Mouse (Mus musculus): Measurements from ENCODE around the gene Aoc3.
"Not testable (repeated sequence)": the region's sequence is repeated elsewhere in the genome, so short reads cannot be mapped to it uniquely, and the experiment has no call there.

Gene Aoc3

DNA sequence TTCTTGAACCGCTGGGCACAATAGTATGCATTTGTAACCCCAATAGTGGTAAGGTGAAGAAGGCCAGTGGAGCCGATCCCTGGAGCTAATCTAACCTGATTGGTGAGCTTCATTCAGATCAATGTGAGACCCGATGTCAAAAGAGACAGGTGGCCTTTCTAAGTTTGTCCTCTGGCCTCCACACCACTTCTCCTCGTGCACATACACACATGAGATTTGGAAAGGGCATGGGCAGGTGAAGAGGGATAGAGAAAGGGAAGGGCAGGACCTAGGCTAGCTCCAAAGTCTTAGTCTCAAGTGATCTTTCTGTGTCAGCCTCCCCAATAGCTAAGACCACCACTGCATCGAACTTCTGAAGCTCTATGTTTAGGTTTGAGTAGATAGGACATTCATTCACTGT, 39.7 kb downstream of the Aoc3 start:
- DNase-seq (ENCODE audit: low spot score in 2 of 2): no peak

GRCm38 (mm10) chr11:101374421-101374938, 44.1 kb downstream of the Aoc3 start:
- DNase-seq (ENCODE audit: low spot score in 2 of 2): no peak

GRCm38 (mm10) chr11:101378196-101378595, 47.8 kb downstream of the Aoc3 start:
- not testable (repeated sequence) for DNase-seq (ENCODE audit: low spot score in 2 of 2)

DNA sequence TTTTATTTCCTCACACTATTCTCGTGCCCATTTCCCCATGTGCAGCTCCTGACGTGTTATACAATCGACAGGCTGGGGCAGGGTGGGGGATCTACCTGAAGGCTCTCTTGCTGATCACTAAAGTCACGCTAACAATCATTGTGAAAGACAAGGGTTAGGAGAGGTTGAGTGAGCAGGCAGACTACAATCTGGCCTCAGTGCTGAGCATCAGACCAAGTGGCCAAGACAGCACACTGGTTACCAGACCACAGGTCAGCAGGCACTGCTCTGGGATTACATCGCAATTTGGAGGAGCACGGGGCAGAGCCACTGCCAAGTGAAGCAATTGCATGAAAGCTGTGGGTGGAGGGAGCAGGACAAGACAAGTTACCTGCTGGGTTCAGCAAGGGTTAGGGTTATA, 48.5 kb downstream of the Aoc3 start:
- DNase-seq (ENCODE audit: low spot score in 2 of 2): no peak

DNA sequence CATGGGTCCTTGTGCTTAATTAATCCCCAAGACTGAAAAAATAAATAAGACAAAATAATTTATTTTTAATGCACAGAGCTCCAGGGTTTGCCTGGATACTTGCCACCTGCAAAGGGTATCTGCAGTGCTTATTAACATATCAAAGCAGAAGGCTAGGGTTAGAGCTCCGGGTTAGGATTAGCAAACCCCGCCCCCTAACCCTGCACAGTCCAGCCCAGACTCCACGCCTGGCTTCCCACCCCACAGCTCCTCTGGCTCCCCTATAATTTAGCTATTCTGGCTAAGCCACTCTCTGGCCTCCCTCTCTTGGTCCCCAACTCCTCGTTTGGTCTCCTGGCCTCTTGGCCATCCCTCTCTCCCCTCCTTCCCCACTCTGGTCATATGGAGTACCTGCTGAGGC, 51.4 kb downstream of the Aoc3 start:
- DNase-seq (ENCODE audit: low spot score in 2 of 2): no peak

All from right cerebral cortex, postnatal 10 days (tissue).